Mouse (Mus musculus) forebrain, embryonic 14.5 days (tissue): Measurements from ENCODE around the gene Ahdc1. TPM values are rescaled to one million over a fixed set of nuclear protein-coding genes. Genes with fewer than 3 reads are reported as not detected.
A peak's percentile ranks its signal among the peaks of the same experiment; 100 is the strongest.

Experiments used
- ATAC-seq: fragments of 200-750 bp; cut with Nextera tagmentation; 2 replicates; pipeline ENCODE4 v1.8.0; 2017; ENCODE audit warnings: mild to moderate bottlenecking, moderate library complexity
- DNase-seq: peaks from one replicate; pipeline ENCODE4 v3.0.0-alpha.2; 2015; ENCODE audit warnings: low spot score
- H3K27ac ChIP-seq: fragments of 300-500 bp; sonication (generic); 2 replicates; pipeline ENCODE4 v1.5.1; 2014; ENCODE audit warnings: low read depth, mild to moderate bottlenecking, control low read depth, low read length, moderate library complexity
- H3K27me3 ChIP-seq: fragments of 300-500 bp; sonication (generic); replicated peaks from 2 replicates; pipeline ENCODE4 v1.6.1; 2014; ENCODE audit warnings: low read length, control low read depth, mixed read lengths; ENCODE audit not compliant: control insufficient read depth, insufficient read depth
- H3K36me3 ChIP-seq: fragments of 300-500 bp; sonication (generic); 2 replicates; pipeline ENCODE4 v1.6.1; 2014; ENCODE audit warnings: low read length, control low read depth; ENCODE audit not compliant: control insufficient read depth, insufficient read depth
- H3K4me1 ChIP-seq: fragments of 300-500 bp; sonication (generic); 2 replicates; pipeline ENCODE4 v1.6.1; 2014; ENCODE audit warnings: antibody characterized with exemption, low read length, control low read depth; ENCODE audit not compliant: control insufficient read depth, insufficient read depth
- H3K4me2 ChIP-seq: fragments of 300-500 bp; sonication (generic); 2 replicates; pipeline ENCODE4 v1.6.1; 2014; ENCODE audit warnings: mild to moderate bottlenecking, control low read depth, low read length
- H3K4me3 ChIP-seq: fragments of 300-500 bp; sonication (generic); 2 replicates; pipeline ENCODE4 v1.5.1; 2014; ENCODE audit warnings: low read depth, low read length, control low read depth
- H3K9ac ChIP-seq: fragments of 300-500 bp; sonication (generic); 2 replicates; pipeline ENCODE4 v1.6.1; 2014; ENCODE audit warnings: mild to moderate bottlenecking, low read length, control low read depth, moderate library complexity
- H3K9me3 ChIP-seq: fragments of 300-500 bp; sonication (generic); replicated peaks from 2 replicates; pipeline ENCODE4 v1.6.1; 2016; ENCODE audit warnings: low read length, control low read depth, mixed read lengths; ENCODE audit not compliant: control insufficient read depth
- WGBS: fragments of 180-500 bp; shearing (Covaris S2); extraction: QIAGEN DNeasy Blood & Tissue Kit; methylation state at CpG from one replicate; pipeline ENCODE4 v1.1.7; 2014; 5-methylcytosine and 5-hydroxymethylcytosine counted together
- polyA plus RNA-seq: library from polyadenylated mRNA; unstranded; fragments of >200 nt; fragmentation: Nextera tagmentation; extraction: Ambion mirVana; gene quantifications from 2 replicates; pipeline ENCODE4 v1.2.1, GENCODE M21; 2014

Ahdc1 gene
- polyA plus RNA-seq, 1 experiment from 2014 or later, result 8.6 TPM

DNA sequence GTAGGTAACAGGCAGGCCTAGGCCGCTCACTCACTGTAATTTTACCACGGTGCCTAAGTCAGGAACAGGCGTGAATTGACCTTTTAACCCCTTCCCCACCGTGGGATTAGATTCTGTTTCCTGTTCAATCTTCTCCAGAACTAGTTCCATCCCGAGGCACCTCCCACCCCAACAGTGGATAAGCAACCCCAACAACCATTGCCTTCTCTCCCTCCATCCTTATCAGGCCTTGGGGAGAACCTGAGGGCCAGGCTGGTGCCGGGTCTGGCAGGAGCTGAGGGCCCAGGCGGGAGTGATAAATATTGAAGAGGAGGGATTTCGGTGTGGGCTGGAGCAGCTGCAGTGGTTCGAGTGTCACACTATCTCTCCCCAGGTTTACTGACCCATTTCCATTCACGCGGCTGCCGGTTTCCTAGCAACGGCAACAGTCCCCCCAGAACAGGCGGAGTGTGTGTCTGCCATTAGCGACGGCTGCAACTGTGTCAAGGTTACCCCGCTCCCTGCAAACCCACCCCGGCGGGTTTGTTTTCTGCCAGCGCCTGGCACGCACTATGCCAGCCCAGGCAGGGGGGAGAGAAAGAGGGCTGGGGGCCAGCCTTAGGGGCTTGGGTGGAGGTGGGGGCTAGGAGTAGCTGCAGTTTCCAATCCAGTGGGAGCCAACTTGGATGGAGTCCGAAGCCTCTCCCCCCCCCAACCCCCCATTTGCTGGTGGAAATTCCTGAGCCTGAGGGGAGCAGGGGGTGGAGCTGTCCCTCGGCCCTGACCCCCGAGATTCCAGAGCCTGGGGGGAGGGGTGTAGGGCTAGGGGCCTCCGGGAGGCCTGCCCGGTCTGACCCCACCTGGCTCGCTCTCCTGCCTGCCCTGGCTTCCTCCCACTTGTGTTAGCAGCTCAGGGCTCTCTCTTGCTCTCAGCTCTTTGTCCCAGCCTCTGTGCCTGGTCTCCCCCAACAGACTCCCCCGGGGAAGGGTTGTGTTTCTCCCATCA is 31.9 kb downstream of the Ahdc1 start:
- peak overlapping the region; percentile 52 for H3K9ac ChIP-seq
- H3K9me3 ChIP-seq, result no peaks in the 10 kb centered on the region
- peak overlapping the region; percentile 3 for H3K4me3 ChIP-seq
- peak overlapping the region; percentile 42 for H3K4me2 ChIP-seq
- H3K27ac ChIP-seq, result peak overlapping the region; percentile 85
- DNase-seq (peak; percentile 92), ATAC-seq (peak; percentile 79)
- WGBS, result 5% methylated on average over 28 of the region's 28 CpGs
- 0 out of 2 replicates have a peak, but pooled peaks cover 13% of the 10 kb centered on the region for H3K27me3 ChIP-seq
- H3K4me1 ChIP-seq, result peaks cover 85% of the 10 kb centered on the region
- no peaks in the 10 kb centered on the region for H3K36me3 ChIP-seq

DNA sequence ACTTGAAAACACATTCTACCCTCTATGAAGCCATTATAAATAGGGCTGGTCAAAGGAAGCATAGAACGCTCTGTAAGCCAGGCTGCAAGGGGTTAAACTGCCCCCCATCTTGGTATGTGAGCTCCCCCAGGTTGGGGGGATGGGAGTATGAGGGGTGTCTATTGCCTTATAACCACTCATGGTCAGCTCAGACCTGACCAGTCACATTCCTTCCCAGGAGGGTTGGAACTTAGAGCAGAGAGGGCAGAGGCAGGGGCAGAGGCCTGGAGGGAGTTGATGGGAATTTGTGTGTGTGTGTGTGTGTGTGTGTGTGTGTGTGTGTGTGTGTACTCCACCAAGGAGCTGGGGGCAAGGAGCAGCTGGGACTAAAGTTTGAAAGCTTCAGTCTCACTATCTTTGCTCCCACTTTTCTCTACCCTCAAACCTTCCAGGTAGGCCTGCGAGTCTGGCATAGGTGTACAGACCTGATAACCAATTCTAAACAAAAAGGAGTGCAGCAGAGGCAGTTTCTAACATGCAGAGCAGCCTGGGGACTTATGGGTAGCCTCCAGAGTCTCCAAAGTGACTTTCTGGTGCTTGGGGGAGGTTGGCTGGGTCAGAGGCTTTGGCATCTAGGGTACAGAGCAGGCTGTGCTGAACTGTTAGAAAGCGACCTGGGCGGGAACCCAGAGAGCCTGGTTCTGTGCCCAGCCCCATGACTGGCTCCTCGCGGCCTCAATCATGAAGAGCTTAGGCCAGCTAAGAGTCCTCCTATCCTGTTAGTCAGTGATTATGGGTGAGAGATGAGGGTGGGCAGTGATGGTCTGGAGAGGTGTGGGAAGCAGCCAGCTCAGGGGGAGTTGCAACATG is 33.0 kb downstream of the Ahdc1 start:
- H3K4me3 ChIP-seq, result no peak overlapping the region
- DNase-seq, result no peak
- H3K27ac ChIP-seq, result peak overlapping the region; percentile 85; the same call in 1 of the 2 replicates
- H3K36me3 ChIP-seq, result no peaks in the 10 kb centered on the region
- WGBS, result 47% methylated on average over 6 of the region's 6 CpGs
- no peak overlapping the region for H3K9ac ChIP-seq
- peaks cover 87% of the 10 kb centered on the region for H3K4me1 ChIP-seq
- 0 out of 2 replicates have a peak, but pooled peaks cover 8% of the 10 kb centered on the region for H3K27me3 ChIP-seq
- ATAC-seq, result no peak
- H3K4me2 ChIP-seq, result peak overlapping the region; percentile 42; the same call in 1 of the 2 replicates
- H3K9me3 ChIP-seq, result no peaks in the 10 kb centered on the region

DNA sequence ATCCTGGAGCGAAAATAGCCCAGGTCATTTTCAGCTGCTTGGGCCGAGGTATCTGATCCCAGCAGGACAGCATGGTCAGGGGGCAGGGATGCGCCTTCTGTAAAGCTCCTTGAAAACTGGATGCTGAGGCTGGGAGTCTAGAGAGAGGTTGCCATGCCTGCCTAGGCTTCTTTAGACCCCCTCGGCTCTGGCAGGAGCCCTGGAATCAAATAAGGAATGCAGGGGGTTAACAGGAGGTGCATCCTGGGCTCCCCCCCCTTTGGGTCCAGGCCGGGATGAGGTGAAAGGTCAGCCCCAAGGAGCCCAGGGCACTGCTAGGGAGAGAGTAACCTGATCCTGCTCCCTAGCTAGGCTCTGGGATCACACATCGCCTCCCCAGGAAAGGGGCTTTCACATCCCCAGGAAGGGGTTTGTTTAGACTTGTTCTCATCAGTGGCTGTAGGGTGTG is 33.6 kb downstream of the Ahdc1 start:
- ATAC-seq (no peak), DNase-seq (no peak)
- no peak overlapping the region; the same call in 1 of the 2 replicates for H3K9ac ChIP-seq
- H3K36me3 ChIP-seq, result no peaks in the 10 kb centered on the region
- 0 out of 2 replicates have a peak, but pooled peaks cover 6% of the 10 kb centered on the region for H3K27me3 ChIP-seq
- WGBS, result 22% methylated on average over 6 of the region's 6 CpGs
- H3K27ac ChIP-seq, result no peak overlapping the region; the same call in 1 of the 2 replicates
- H3K4me2 ChIP-seq, result no peak overlapping the region
- peaks cover 88% of the 10 kb centered on the region for H3K4me1 ChIP-seq
- H3K4me3 ChIP-seq, result no peak overlapping the region
- H3K9me3 ChIP-seq, result no peaks in the 10 kb centered on the region

DNA sequence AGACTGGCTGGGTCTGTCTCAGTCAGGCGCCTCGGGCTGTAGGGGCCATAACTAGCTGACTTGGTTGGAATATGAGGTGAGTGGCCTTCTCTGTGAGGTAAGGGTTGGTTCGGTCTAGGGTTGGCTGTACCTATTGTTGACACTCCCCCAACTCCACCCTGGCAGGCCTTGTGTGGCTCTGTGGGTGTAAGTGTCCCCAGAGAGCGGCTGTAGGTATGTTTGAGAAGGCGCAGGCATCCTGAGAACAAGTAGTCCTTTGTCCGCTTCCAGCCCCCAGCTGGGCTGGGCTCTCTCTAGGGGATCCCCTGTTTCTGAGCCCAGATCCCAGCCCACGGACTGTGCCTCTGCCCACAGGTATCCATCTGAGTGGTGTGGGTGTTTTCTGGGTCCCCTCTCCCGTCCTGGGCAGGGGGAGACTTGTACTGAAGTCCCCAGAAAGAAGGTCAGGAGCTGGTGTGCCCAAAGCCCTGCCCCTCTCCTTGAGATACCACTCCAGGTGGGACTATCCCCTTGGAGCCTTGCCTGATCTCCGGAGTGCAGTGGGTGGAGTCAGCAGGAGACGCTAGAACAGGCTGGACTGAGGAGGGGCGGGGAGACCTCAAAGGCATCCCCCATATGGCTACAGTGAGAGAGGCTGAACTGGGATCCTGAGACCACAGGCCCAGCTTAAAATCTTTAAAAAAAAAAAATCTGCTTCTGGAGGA is 34.9 kb downstream of the Ahdc1 start:
- H3K36me3 ChIP-seq, result no peaks in the 10 kb centered on the region
- peaks cover 88% of the 10 kb centered on the region for H3K4me1 ChIP-seq
- no peak overlapping the region for H3K4me2 ChIP-seq
- no peaks in the 10 kb centered on the region for H3K9me3 ChIP-seq
- 30% methylated on average over 11 of the region's 11 CpGs for whole genome bisulfite sequencing
- H3K9ac ChIP-seq, result peak overlapping the region; percentile 35; the same call in 1 of the 2 replicates
- H3K4me3 ChIP-seq, result no peak overlapping the region
- H3K27ac ChIP-seq, result peak overlapping the region; percentile 87; the same call in 1 of the 2 replicates
- DNase-seq (no peak), ATAC-seq (no peak)
- H3K27me3 ChIP-seq, result no peaks in the 10 kb centered on the region

DNA sequence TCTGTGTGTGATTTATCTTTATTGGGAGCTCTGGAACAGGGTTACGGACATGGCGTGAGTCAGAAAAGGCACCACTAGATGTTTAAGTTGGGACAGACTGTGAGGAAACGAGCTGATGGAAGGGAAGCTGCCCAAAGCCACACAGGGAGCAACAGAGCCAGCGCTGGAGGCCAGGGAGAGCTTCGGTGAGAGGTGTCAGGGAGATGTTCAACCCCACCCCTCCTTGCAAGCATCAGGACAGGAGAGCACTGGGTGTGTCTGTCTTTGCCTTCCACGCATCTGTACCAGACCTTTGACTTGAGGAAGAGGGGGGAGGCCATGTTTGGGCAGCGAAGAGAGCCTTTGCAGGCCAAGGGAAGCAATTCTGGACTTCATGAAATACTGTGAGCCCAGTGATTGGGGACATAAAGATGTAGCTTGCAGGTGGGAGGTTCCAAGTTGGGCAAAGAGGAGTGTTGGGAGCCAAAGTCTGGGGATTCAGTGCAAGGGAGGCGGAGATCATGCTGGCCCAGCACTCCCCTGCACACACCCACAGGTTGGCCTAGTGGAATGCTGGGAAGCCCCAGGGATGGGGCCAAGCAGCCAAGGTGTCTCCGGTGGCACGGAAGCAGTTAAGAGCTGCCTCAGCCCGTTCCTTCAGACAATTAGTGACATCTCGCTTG is 35.8 kb downstream of the Ahdc1 start:
- no peak overlapping the region for H3K4me3 ChIP-seq
- no peaks in the 10 kb centered on the region for H3K27me3 ChIP-seq
- WGBS, result 34% methylated on average over 12 of the region's 12 CpGs
- no peaks in the 10 kb centered on the region for H3K9me3 ChIP-seq
- no peaks in the 10 kb centered on the region for H3K36me3 ChIP-seq
- peak overlapping the region; percentile 87 for H3K27ac ChIP-seq
- peak overlapping the region; percentile 2; the same call in 1 of the 2 replicates for H3K4me2 ChIP-seq
- peaks cover 87% of the 10 kb centered on the region for H3K4me1 ChIP-seq
- DNase-seq (no peak), ATAC-seq (no peak)
- H3K9ac ChIP-seq, result peak overlapping the region; percentile 49

DNA sequence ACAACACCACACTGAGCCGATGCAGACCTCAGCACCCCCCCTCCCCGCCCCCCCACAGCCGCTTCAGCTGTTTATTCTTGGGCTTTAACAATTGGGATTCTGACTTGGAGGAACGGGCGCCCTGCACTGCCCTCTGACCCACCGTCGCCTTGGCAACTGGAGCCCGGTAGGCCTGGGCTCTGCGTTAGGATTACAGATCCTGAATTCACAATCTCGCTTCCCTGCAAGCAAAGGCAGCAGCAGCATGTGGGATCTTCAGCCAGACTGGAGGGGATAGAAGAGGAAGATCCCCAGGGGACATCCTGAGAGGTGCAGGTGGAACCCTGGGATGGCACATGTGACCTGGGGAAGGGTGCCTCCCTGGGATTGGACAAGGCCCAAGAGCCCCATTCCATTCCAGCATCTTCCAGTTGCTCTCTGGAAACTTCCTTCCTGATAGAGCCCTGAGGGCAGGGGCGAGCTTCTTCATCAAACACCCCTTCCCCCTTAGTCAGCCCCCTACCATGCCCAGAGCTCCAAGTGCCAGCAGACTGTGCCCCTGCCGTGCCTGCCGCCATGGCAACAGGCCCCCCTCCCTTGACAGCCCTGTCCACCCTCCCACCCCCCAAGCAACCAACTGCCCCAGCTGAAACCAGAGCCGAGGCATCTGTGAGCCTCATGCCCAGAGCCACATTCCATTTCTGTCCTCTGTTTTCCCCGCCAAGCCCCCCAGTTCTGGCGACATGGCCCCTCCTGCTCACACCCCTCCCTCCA is 36.5 kb downstream of the Ahdc1 start:
- no peaks in the 10 kb centered on the region for H3K27me3 ChIP-seq
- no peaks in the 10 kb centered on the region for H3K9me3 ChIP-seq
- DNase-seq (peak; percentile 63), ATAC-seq (no peak)
- H3K9ac ChIP-seq, result peak overlapping the region; percentile 49
- H3K27ac ChIP-seq, result peak overlapping the region; percentile 87
- 10% methylated on average over 16 of the region's 16 CpGs for WGBS
- peaks cover 85% of the 10 kb centered on the region for H3K4me1 ChIP-seq
- no peaks in the 10 kb centered on the region for H3K36me3 ChIP-seq
- H3K4me2 ChIP-seq, result peak overlapping the region; percentile 2; the same call in 1 of the 2 replicates
- no peak overlapping the region for H3K4me3 ChIP-seq

DNA sequence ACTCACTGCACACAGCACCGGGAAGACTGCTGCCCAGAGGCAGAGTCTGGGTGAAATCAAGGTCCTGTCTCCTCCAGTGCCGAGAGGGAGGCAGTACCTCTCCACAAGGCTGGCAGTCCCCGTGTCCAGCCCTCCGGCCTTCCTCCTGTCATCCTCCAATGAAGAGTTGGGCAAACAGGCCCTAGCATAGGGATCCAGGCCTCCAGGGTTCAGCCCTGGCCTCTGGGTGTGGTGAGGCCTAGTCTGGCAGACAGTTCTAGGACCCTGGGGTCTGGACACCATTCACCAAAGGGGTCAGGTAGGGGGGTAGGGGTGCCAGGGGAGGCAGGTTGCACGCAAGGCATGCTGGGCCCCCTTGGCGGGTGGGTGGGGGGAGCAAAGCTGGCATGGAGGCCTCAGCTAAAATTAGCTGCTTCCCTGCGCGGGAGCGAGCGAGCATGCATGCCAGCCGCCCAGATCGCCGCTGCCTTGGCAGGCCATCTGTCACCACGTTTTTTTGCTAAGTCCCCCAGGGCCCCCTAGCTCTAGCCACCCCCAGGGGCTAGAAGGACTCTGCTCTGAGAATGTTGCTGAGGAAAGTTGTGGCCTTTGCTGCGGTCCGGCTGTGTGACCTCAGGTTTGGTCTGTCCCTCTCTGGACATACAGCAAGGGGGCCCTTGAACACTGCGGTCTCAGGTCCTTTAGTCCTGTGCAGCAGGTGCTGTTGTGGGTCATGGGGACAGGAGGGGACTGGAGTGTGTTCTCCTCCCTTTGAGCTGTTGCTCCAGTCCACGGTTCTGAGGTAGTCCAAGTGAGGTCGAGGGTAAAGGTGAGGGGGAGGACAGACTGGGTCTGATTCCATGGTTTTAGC is 38.2 kb downstream of the Ahdc1 start:
- DNase-seq (peak; percentile 59), ATAC-seq (peak; percentile 27; the same call in 1 of the 2 replicates)
- WGBS, result 49% methylated on average over 19 of the region's 19 CpGs
- Histone ChIP-seq H3K27me3 (no peaks in the 10 kb centered on the region), H3K4me1 (peaks cover 71% of the 10 kb centered on the region), H3K27ac (peak overlapping the region; percentile 87), H3K4me2 (0 out of 2 replicates have a peak overlapping the region, but pooled peaks have one; percentile 5), H3K9ac (0 out of 2 replicates have a peak overlapping the region, but pooled peaks have one; percentile 8), H3K36me3 (no peaks in the 10 kb centered on the region), H3K9me3 (no peaks in the 10 kb centered on the region), H3K4me3 (no peak overlapping the region)
